19 mouse cellular contexts compared by ENCODE assay signal in the genomic region with DNA sequence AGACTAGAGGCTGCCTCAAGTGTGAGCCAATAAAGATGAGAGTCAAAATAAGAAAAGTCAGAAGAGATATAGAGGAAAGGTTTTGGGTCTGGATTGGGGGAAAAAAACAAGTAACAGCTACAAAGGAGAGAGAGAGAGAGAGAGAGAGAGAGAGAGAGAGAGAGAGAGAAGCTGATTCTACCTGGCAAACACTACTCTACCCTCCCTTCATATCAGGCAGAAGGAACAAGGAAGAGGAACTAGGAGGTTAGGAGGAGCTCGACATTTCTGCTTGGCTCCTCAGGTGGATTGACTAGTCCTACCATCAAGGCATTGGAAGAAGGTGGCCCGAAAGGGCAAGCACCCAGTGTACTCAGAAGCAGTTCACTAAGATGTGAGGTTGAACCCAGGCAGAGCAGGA. TPM values are rescaled to one million over a fixed set of nuclear protein-coding genes. Genes with fewer than 3 reads are reported as not detected.
DNase-seq lines count a peak whose midpoint lies in the region; TF ChIP-seq lines count a peak whose summit lies in the region.
"Had no signal": no experiment of that assay in that cellular context is flagged by ENCODE, and none has a peak within 500 bp of the region (broad histone marks: within the 10 kb centered on the region; RNA-seq: fewer than 3 reads in every experiment).

No protein-coding gene starts in this region.

- peaks cover 25% of the 10 kb centered on the region for H3K4me1 ChIP-seq in liver, adult 2 months (ENCODE audit: control insufficient read depth, insufficient read depth, low read length)
- H3K4me1 ChIP-seq in bone marrow, adult 2 months (ENCODE audit: control insufficient read depth, insufficient read depth, low read length): peaks cover 3% of the 10 kb centered on the region; the same call in 1 of the 2 replicates
- H3K4me1 ChIP-seq in embryonic fibroblast, embryonic 13.5 days (ENCODE audit: control insufficient read depth, insufficient read depth, low read length): peaks cover 8% of the 10 kb centered on the region
- H3K4me1 ChIP-seq in small intestine, adult 2 months (ENCODE audit: control insufficient read depth, insufficient read depth, insufficient read length, low read length): peaks cover 28% of the 10 kb centered on the region; the same call in 1 of the 2 replicates
- H3K4me1 ChIP-seq: hindbrain, embryonic 12.5 days; limb, embryonic 13.5 days; neural tube, embryonic 15.5 days had no signal

- H3K79me2 ChIP-seq in liver, adult 2 months (ENCODE audit: control insufficient read depth, insufficient read depth, low read length): peaks cover 8% of the 10 kb centered on the region; the same call in 1 of the 2 replicates

- H3K27ac ChIP-seq in liver, adult 2 months (replicated peaks; ENCODE audit: insufficient read depth, low read depth, low read length): peak overlapping the region; percentile 99
- H3K27ac ChIP-seq in bone marrow, adult 2 months (ENCODE audit: control insufficient read depth, insufficient read depth, low read depth, low read length, poor library complexity): 0 out of 2 replicates have a peak overlapping the region, but pooled peaks have one; percentile 34
- peak overlapping the region; percentile 52; the same call in 1 of the 2 replicates for H3K27ac ChIP-seq in embryonic fibroblast, embryonic 13.5 days (ENCODE audit: insufficient read depth, low read length)
- peak overlapping the region; percentile 97 for H3K27ac ChIP-seq in small intestine, adult 2 months (ENCODE audit: insufficient read depth, low read depth, low read length)
- H3K27ac ChIP-seq: hindbrain, embryonic 12.5 days; limb, embryonic 13.5 days; neural tube, embryonic 15.5 days had no signal

- H3K9ac ChIP-seq in liver, adult 2 months (ENCODE audit: low read depth, low read length): peak overlapping the region; percentile 26; the same call in 1 of the 2 replicates
- H3K9ac ChIP-seq: hindbrain, embryonic 12.5 days; limb, embryonic 13.5 days; neural tube, embryonic 15.5 days had no signal

- peak; percentile 20 for DNase-seq in liver, adult 2 months (ENCODE audit: extremely low read depth, low read depth, low spot score)
- no peak for DNase-seq in liver
- DNase-seq in right cerebral cortex, postnatal 25 days: no peak
- no peak for DNase-seq in urinary bladder, adult 18-20 months (ENCODE audit: low spot score in 2 of 2)
- DNase-seq: cerebellum, adult 11-12 months; cerebellum, postnatal 36 days; heart, adult 18-20 months; layer of hippocampus, adult 9-11 months; midbrain, embryonic 14.5 days; thymus, adult 18-20 months had no signal

- no peak for TF ChIP-seq POLR2A in liver, adult 2 months (IDR thresholded peaks at IDR 0.05; ENCODE audit: extremely low read depth, insufficient read depth, low read length)
- no peak for TF ChIP-seq POLR2A in bone marrow, adult 2 months (IDR thresholded peaks at IDR 0.05; ENCODE audit: borderline replicate concordance, control insufficient read depth, low read depth, low read length)
- TF ChIP-seq POLR2A in embryonic fibroblast, embryonic 13.5 days (IDR thresholded peaks at IDR 0.05; ENCODE audit: low read depth, low read length): no peak
- no peak for TF ChIP-seq POLR2A in small intestine, adult 2 months (IDR thresholded peaks at IDR 0.05; ENCODE audit: low read depth, low read length)

- peaks cover 2% of the 10 kb centered on the region; the same call in 1 of the 2 replicates for H3K36me3 ChIP-seq in liver, adult 2 months (ENCODE audit: control insufficient read depth, insufficient read depth, low read length)
- H3K36me3 ChIP-seq in small intestine, adult 2 months (ENCODE audit: control insufficient read depth, insufficient read depth, low read length): peaks cover 3% of the 10 kb centered on the region; the same call in 1 of the 2 replicates
- H3K36me3 ChIP-seq: G1E; hindbrain, embryonic 12.5 days; limb, embryonic 13.5 days; neural tube, embryonic 15.5 days had no signal

- no peak for TF ChIP-seq CTCF in liver, adult 2 months (IDR thresholded peaks at IDR 0.05; ENCODE audit: low read depth, low read length)
- no peak for TF ChIP-seq CTCF in bone marrow, adult 2 months (IDR thresholded peaks at IDR 0.05; ENCODE audit: control insufficient read depth, insufficient read depth, low read length)
- no peak for TF ChIP-seq CTCF in embryonic fibroblast, embryonic 13.5 days (IDR thresholded peaks at IDR 0.05; ENCODE audit: borderline replicate concordance, insufficient read depth, low read length)
- TF ChIP-seq CTCF in small intestine, adult 2 months (IDR thresholded peaks at IDR 0.05; ENCODE audit: extremely low read depth, insufficient read length, insufficient replicate concordance, low read depth, low read length): no peak

- 78% methylated on average over 2 of the region's 2 CpGs for WGBS in liver, adult 2 months
- 45% methylated on average over 2 of the region's 2 CpGs for WGBS in bone marrow, adult 2 months
- 17% methylated on average over 2 of the region's 2 CpGs for WGBS in small intestine, adult 2 months

- H3K27me3 ChIP-seq in liver, adult 2 months (ENCODE audit: control insufficient read depth, insufficient read depth, low read length): no peaks in the 10 kb centered on the region
- no peaks in the 10 kb centered on the region for H3K27me3 ChIP-seq in small intestine, adult 2 months (ENCODE audit: control insufficient read depth, insufficient read depth, low read length)
- H3K27me3 ChIP-seq: hindbrain, embryonic 12.5 days; limb, embryonic 13.5 days; neural tube, embryonic 15.5 days had no signal

- no peak overlapping the region for H3K4me3 ChIP-seq in liver, adult 2 months (ENCODE audit: insufficient read depth, low read depth, low read length)
- H3K4me3 ChIP-seq in bone marrow, adult 2 months (replicated peaks; ENCODE audit: control insufficient read depth, low read depth, low read length): no peak overlapping the region
- no peak overlapping the region for H3K4me3 ChIP-seq in embryonic fibroblast, embryonic 13.5 days (ENCODE audit: insufficient read depth, low read length)
- H3K4me3 ChIP-seq in small intestine, adult 2 months (ENCODE audit: low read depth, low read length): no peak overlapping the region
- H3K4me3 ChIP-seq: erythroblast, embryonic 14.5 days; hindbrain, embryonic 12.5 days; limb, embryonic 13.5 days; myocyte; neural tube, embryonic 15.5 days had no signal

RNA-seq across cellular contexts. Expression of a gene that starts 33.8 kb away (rescaled TPM):
- total RNA-seq in liver, adult 2 months (2014; rRNA removed): 521 and 532 TPM in 2 replicates
- 124 and 141 TPM in 2 replicates for polyA plus RNA-seq in liver, adult 2 months (2012; rRNA removed)
- polyA plus RNA-seq in bone marrow, adult 2 months (2011; ENCODE audit: insufficient read depth, insufficient read length, low replicate concordance, missing spikeins): 57.9 and 122 TPM in 2 replicates
- polyA plus RNA-seq in embryonic fibroblast, embryonic 13.5 days (2011; ENCODE audit: insufficient read length, low read depth, missing spikeins): 45.1 and 55.3 TPM in 2 replicates
- 15.4 and 20.9 TPM in 2 replicates for polyA plus RNA-seq in small intestine, adult 2 months (2012; rRNA removed)
- total RNA-seq: G1E had no signal
- polyA plus RNA-seq: erythroblast, embryonic 14.5 days; G1E; hindbrain, embryonic 12.5 days; limb, embryonic 13.5 days had no signal

Comparison
In these comparisons a context has a peak if more than half of its experiments do, and no peak if none do; other contexts are left out.
1. H3K27ac ChIP-seq: peak in every context shown above with its lines; median percentile 99 in liver, adult 2 months; 97 in small intestine, adult 2 months; 52 in embryonic fibroblast, embryonic 13.5 days; 34 in bone marrow, adult 2 months.